Mouse (Mus musculus) common myeloid progenitor, adult 5-6 weeks (primary cell): ENCODE measurements around the gene Tenm4. TPM values are rescaled to one million over a fixed set of nuclear protein-coding genes. Genes with fewer than 3 reads are reported as not detected.
"Not testable (repeated sequence)": the region's sequence is repeated elsewhere in the genome, so short reads cannot be mapped to it uniquely, and the experiment has no call there.

Source experiments
- ATAC-seq: replicated peaks from 2 replicates; pipeline ENCODE4 v1.8.0; 2016; ENCODE audit warnings: low read depth, mild to moderate bottlenecking, moderate TSS enrichment, inconsistent platforms; ENCODE audit not compliant: poor library complexity, severe bottlenecking
- total RNA-seq: library from RNA; stranded (forward); fragments of 200-1000, 187-1606 nt; gene quantifications from 2 replicates; pipeline ENCODE4 v1.2.3, GENCODE M21; 2017

Tenm4 gene
- total RNA-seq, 1 experiment from 2014 or later: not detected

DNA sequence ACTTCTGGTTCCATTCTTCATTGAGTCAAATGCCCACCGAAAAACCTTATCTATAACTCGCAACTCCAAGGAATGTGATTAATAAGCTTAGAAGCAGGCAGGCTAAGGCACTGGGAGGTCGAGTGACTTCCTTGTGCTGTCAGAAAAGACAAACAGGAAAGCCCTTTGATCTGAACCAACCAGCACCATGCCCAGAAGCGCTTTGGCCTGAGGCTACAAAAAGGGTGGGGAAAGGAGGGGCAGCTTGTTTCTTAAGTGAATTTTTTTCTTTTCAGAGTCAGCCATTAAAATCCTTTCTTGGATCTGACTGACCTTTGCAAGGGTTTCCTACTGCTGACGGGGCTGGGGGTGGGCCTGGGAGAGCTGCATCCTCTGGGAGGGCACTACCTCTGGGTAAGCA, 731.1 kb downstream of the Tenm4 start:
- ATAC-seq: no peak

DNA sequence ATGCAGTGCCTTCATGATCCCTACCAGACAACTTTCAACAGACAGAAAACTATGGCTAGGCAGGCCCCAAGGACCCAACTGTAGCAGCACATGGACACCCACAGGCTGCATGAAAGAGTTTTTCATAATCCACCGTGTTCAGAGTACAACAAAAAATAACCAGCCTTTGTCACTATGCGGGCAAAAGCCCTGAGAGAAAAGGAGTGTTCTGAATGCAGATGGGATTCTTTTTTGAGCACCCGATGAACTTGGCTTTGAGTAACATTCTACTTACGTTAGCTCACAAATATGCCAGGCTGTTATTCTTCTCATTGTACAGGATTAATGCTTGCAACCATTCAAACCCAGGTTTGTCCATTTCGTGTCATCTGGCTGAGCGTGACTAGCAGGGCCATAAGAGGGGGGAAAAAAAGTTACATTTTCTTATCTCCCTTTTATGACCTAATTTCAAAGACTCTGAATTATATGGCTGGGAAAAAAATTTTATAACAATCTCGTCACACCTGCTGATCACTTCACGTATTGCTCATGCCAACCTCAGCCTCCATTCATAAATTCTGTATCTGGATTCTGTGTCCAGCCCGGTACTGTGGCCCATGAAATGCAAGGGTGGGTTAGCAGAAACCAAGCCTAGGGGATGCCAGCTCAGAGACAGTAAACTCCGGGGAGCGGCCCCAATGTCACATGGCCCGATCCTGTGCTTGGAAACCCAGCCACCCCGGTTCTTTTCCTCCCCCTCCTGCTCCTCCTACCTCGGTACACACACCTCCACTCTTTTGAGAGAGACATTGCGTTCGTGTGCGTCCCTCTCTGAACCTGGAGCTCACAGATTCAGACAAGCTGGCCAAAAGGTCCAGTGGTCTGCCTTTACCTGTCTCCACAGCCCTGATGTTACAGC, 732.3 kb downstream of the Tenm4 start:
- ATAC-seq: no peak

DNA sequence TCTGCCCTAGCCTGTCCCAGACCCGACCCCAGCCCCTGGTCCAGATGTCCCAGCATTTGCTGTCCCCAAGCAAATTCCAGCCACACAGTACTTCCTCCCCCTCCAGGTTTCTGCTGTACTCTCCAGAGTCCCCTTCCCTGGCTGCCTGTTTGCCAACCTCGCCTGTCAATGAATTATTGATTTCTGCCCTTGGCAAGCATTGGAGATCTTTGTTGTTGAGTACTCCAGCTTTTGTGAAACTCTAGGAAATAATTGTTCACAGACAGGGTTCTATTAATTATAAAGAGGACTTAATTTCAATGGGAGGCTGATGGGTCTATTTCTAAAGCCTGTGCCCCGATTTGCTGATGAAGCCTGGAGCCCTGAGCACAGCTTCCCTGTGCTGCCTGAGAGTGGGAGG, 733.4 kb downstream of the Tenm4 start:
- no peak for ATAC-seq

DNA sequence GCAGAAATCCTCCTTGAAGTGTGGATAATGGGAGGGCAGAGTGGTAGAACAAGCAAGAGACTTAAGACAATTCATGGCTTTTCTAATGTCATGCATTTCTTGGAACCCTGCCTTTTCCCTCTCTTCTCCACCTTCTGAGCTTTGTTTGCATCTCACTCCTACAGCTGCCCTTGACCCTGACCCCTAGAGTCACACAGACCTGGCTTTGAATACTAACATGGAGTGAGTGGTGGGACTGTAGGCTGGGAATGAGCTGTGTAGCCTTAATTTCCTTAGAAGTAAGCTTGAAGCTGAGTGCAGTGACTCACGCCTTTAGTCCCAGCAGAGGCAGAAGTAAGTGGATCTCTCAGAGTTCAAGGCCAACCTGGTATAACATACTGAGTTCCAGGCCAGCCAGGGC, 733.9 kb downstream of the Tenm4 start:
- ATAC-seq: no peak

DNA sequence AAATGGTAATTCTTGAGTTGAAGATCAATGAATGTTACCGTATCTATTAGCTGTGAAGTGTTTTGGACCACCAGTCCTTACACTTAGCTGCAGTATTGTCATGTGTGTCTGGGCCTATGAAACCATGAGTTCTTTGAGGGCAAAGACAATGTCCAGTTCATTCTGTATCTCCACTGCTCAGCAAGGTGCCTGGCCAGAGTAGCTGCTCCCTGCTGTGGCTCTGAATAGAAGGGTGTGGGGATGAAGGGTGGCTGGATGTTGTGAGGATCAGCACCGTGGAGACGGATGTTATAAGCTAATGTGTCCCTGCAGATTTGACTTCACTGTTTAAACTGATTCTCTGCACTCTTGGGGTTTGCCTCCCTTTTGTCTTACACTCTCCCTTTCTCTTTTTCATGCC, 734.4 kb downstream of the Tenm4 start:
- ATAC-seq: no peak

DNA sequence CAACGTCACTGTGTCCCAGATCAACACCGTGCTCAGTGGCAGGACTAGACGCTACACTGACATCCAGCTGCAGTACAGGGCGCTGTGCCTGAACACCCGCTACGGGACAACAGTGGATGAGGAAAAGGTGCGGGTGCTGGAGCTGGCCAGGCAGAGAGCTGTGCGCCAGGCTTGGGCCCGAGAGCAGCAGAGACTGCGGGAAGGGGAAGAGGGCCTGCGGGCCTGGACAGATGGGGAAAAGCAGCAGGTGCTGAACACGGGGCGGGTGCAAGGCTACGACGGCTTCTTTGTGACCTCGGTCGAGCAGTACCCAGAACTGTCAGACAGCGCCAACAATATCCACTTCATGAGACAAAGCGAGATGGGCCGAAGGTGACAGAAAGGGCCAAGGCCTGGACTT, 735.2 kb downstream of the Tenm4 start:
- no peak for ATAC-seq

DNA sequence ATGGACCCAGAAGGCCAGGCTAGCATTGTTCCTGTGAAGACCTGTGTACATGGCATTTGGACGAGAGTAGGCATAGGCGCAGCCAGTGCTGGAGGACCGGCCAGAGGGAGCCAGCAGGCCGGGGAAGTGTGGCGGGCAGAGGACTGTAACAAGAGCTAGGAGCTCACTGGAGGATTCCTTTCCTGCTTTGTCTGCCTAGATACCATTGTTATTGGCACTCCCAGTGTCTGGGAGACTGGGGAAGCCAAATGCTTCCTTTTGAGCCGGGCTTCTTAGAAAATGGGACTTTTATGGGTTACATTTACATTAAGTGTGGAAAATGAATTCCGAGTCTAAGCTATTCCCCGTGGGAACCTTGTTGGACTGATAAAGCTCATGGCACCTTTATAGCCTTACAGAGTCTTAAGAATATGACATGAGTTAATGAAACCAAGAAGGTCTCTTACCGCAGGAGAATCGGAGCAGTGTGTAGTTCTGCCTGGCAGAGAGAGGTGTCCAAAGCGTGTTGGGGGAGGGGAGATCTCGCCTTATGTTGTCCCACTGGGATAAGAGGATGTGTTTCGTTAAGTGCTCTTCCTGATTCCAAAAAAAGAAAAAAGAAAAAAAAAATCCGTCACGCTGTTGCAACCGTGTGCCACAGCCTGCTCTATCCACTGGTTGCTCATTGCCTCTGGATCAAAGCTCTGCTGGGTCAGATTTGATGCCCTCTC, 737.1 kb downstream of the Tenm4 start:
- no peak for ATAC-seq

DNA sequence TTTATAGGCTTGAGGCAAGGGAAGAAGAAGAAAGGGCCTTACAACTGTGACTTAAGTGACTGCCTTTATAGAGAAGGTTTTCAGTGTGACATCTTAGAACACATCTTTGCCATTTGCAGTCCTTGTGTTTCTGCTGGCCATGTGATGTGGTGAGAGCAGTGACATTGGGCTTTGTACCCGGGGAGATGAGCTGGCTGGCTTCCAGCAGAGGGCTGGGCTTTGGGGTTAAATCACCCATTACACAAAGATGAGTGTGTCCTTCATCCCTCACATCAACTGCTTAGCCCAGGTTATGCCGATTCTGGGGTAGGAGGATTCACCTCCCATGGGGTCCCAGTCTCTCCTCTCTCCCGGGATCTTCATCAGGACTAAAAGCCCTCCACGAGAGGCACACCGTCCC, 738.8 kb downstream of the Tenm4 start:
- ATAC-seq: no peak

DNA sequence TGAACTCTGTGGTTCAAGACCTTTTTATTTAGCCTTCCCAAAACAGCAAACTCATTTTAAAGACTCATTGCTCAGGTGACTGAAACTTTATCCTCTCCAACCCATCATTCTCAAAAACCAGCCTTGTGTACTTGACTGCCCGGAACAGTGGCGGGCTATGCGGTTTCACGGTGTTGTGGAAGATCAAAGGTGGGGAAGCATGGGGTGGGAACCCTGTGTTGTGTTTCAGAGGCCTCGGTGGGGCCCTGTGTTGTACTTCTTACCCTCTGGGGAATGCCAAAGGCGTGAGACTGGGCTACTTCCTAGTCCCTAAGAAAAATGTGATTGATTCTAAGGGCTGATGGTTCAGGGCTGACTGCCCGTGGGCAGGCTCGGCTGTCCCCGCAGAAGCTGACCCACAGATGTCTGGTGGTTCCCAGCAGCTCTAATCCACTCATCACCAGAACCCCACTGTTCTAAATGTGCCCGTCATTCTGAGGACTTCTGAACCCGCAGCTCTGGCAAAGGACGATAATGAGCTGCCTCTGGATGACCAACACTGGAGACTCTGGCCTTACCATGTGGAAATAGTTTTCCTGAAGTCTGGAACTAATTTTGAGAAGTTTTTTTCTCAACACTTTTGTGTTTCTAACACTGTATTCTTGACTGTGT, 739.4 kb downstream of the Tenm4 start:
- ATAC-seq: no peak

DNA sequence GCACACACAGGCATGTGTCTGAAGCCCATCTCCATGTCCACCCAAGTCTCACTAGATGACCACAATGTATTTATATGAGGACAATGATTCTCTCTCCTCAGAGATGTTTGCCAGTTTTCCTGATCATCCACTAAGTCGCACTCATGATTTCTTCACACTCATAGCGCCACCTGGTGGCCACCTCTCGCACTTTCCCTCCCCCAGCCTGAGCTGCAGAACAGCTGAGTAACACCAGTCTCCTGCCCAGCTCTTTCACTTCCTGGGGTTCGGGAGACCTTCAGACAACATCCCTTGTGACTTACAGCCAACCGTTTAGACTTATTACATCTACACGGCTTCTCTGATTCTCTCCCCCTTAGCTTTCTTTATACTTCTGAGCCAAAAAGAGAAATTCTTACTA, 743.0 kb downstream of the Tenm4 start:
- peak; percentile 80 for ATAC-seq

DNA sequence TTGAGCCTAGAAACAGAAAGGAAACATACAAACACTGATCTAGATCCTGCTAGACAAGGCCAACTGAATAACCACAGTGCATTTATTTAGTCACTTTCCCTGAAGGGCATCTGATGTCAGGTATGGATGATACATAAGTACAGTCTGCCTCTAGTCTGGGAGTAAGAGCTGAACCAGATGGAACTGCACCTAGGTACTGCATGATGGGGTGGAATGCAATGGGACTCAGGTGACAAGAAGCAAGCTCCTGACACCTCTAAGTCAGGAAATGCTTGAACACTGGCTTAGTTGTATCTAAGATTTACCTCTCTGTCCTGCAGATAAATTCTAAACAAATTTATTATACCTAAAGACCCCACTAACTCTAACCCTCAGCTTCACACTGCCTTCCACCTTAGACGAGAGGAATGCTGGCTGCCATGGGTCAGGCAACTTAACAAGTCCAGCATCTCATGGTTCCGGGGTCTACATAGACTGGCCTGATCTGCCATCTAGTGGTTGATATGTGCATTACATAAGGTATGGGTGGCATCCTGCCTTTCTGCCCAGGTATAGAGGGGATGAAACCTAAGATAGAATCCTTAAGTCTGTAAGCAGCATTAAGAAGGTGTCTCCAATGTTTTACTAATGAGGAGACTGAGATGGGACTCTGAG, 744.5 kb downstream of the Tenm4 start:
- ATAC-seq: peak; percentile 87

DNA sequence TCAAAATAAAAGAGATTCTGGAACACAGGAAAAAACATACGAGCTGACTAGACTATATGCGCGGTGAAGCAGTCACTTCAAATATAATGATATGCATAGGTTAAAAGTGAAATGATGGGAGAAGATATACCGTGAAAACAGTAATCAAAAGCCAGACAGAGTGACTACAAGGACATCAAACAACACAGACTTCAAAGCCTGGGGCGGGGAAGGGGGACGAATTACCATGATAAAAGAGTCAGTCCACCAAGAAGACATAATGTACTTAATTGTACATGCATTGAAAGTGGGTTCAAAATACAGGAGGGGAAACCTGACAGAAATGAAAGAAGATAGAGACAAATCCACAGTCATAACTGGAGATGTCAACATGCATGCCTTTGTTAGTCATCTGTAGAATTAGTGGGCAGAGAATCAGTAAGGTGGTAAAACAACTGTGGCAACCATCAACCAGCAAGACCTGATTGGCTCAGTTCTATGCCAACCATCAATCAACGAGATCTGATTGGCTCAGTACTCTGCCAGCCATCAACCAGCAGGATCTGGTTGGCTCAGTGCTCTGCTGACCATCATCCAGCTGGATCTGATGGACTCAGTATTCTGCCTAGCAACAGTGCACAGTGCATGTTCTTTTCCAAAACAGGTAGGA, 749.5 kb downstream of the Tenm4 start:
- ATAC-seq: no peak

DNA sequence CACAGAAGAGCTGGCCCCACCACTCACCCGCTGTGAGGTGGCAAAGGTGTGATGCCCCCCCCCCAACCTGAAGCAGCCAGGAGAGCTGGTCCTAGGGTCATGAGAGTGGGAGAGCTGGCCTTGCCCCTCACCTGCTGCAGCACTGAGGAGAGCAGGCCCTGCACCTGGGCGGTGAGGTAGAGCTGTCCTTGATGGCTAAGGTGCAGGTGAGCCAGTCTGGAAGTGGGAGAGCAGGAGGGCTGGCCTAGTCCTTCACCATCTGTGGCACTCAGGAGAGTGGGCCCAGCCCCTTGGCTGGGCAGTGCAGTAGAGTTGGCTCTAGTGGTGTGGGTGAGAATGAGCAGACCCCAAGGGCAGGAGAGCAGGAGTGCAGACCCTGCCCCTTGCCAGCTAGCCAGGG, 751.9 kb downstream of the Tenm4 start:
- no peak for ATAC-seq

DNA sequence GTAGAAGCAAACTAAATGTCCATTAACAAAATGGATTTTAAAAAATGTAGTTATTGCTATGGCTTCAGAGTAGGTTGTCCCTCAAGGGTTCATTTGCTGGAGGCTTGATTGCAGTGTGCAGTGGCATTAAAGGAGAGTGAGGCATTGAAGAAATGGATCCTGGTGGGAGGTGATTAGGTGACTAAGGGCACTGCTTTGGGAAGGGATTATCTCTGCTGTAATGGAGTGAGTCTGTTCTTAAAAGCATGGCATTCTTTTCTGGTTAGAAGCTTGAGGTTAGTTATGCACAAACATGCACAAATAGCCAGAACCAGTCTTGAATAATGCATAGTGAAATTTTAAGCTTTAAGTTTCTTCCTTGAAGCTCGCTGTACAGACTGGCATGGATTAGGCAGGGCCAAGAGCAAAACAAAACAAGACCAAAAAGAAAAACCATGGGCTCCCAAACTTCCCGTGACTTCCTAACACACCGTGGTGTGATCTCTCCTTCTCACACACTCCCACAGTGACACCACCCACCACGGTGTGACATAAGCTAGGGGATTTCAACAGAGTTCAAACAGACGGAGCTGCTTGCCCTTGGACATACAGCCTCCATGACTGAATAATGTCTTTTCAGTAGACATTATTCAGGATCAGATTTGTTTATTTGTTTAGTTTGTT, 772.8 kb downstream of the Tenm4 start:
- no peak for ATAC-seq

DNA sequence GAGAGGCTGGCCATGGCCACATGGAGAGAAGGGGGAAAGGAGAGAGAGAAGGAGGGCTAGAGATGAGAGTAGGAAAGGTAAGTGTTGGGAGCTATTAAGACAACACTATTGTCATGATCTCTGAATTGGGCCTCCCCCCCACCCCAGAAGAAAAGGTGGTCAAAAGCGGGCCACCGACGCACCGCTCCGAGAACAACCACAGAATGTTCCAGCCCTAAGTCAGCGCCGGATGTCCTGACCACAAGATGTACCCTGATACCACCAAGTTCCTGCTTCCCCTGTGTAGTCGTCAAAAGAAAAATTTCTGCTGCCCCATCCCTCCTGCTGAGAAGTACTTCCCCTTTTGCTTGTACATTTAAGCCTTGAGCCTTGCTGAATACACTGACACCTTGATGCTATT, 775.5 kb downstream of the Tenm4 start:
- ATAC-seq: not testable (repeated sequence)

DNA sequence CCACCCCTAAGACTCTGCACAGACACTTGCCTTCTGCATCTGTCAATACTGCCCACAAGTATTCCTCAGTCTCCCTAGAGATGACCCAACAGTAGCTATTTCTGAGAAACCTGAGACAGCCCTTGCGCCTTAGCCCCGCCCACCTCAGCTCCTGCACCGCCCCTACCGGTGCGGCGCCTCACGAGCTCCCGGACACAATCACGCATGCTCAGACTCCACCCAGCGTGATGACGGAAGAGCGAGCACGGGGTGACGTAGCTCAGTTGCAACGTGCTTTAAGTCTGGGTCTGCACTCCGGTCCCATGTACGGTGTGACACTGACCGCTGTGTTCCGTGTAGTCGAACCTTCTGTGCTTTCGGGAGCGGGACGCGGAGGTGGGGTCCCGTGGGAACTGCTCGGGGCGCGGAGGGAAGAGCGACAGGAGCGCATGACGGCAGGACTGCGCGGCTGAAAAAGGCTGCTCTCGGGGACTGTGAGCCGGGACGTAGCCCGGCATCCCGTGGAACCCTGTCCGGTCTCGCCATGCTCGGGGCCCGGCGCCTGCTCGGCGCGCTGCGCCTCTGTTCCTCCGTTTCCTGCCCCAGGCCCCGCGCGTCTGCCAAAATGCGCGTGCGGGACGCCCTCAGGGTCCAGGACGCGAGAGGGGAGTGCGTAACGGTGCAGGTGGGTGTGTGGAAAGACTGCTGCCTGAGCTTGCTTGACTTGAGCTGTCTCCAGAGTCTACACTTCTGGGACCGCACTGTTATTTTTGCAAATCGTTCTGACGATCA, 780.4 kb downstream of the Tenm4 start, which contains the start of gene Nars2:
Nars2 (plus strand) TSS at position 225 of the 771 bp plus-strand sequence.
- ATAC-seq: peak; percentile 98

DNA sequence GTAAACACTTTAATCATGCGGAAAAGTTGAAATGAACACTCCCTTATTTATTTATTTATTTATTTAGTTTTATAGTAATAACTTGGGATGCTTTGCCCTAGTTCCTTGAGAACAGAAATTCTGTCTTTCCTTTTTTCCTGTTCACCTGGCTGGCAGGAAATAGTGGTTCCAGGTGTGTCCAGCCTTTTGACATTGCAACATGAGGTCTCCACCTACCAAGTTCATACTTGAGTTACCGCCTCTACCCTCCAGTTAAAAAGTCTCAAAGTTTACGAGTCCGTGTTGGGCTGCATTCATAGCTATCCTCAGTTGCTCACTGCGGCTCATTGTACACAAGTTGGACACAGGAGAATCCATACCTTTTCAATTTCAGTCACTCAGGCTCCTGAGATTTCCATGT, 781.0 kb downstream of the Tenm4 start:
- ATAC-seq: no peak

DNA sequence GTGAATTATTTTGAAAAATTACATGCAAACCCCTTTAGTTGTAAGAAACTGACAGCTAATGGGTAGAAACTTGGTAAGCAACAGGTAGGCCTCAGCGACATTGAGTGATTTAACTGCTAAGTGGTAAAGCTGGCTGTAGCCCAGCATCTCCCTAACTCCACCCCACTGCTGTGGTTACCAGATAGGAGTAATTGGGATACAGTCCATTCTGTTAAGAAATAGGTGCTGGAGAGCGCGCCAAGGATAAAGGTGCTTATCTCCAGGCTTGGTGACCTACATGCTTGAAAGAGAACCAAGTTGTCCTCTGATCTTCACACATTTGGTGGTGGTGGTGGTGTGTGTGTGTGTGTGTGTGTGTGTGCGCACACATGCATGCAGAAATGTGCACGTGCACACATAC, 788.1 kb downstream of the Tenm4 start:
- ATAC-seq: peak; percentile 68
